Mouse (Mus musculus) E14TG2a.4 (cell line): ENCODE measurements at regions not wholly inside any gene's neighbourhood (a gene's known extent, or its start where the extent isn't known, plus 50 kb on each side); places are given as distances from the start of the nearest gene placed in this dataset.

ENCODE experiments used
- CTCF ChIP-seq: conservative IDR thresholded peaks from 2 replicates; pipeline ENCODE4 v1.5.1; 2014; ENCODE audit warnings: low read length
- POU5F1 ChIP-seq: IDR thresholded peaks from 2 replicates; pipeline ENCODE4 v1.6.1; 2014; ENCODE audit warnings: low read length, borderline replicate concordance

DNA sequence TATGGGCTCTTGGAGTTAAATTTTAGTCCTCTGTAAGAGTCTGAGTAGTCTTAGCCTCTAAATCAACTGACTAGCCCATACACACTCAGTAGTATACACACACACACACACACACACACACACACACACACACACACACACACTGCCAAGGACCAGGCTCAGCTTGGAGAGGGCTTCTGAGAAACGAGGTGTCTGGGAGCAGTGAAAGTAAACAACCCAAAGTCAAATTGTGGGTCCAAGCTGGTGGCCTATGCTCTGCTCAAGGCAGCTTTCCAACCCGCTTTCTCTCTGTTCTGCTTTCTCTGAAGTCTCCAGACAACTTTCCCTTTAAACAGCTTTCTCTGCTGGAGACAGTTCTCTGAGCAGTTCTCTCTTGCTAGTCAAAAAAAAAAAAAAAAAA is 157.6 kb upstream of the Ubash3b start:
- TF ChIP-seq CTCF (no peak), POU5F1 (no peak)
